17 mouse cellular contexts compared by ENCODE assay signal in genomic region chr3:137741528-137741927, GRCm38 (mm10).
"Had no signal": no experiment of that assay in that cellular context is flagged by ENCODE, and none has a peak within 500 bp of the region (broad histone marks: within the 10 kb centered on the region; RNA-seq: fewer than 3 reads in every experiment).

No protein-coding gene starts in this region.

- DNase-seq: lung, embryonic 14.5 days; lung, postnatal 10 days; lung, postnatal 4 days; retina, postnatal 1 day; right cerebral cortex, adult 18-20 months; right cerebral cortex, postnatal 25 days; right cerebral cortex, postnatal 4 days; spleen, adult 18-20 months; thymus, adult 18-20 months; thymus, postnatal 14 days; thymus, postnatal 36 days had no signal

- H3K9me3 ChIP-seq: midbrain, embryonic 10.5 days; midbrain, embryonic 12.5 days; neural tube, embryonic 13.5 days; neural tube, embryonic 15.5 days had no signal

- H3K4me2 ChIP-seq: lung, embryonic 14.5 days; midbrain, embryonic 12.5 days; neural tube, embryonic 13.5 days; neural tube, embryonic 15.5 days had no signal

- H3K27me3 ChIP-seq: midbrain, embryonic 12.5 days; neural tube, embryonic 13.5 days; neural tube, embryonic 15.5 days had no signal

- H3K36me3 ChIP-seq: midbrain, embryonic 10.5 days; midbrain, embryonic 12.5 days; neural tube, embryonic 13.5 days; neural tube, embryonic 15.5 days had no signal

- H3K27ac ChIP-seq: midbrain, embryonic 10.5 days; midbrain, embryonic 12.5 days; neural tube, embryonic 13.5 days; neural tube, embryonic 15.5 days had no signal

- H3K9ac ChIP-seq: lung, embryonic 14.5 days; midbrain, embryonic 12.5 days; neural tube, embryonic 13.5 days; neural tube, embryonic 15.5 days had no signal

- ATAC-seq: midbrain, embryonic 16.5 days had no signal

- H3K4me3 ChIP-seq: midbrain, embryonic 10.5 days; midbrain, embryonic 12.5 days; myocyte; neural tube, embryonic 13.5 days; neural tube, embryonic 15.5 days had no signal
